Mouse (Mus musculus): ENCODE data around the gene Gm10024.
"Not testable (repeated sequence)": the region's sequence is repeated elsewhere in the genome, so short reads cannot be mapped to it uniquely, and the experiment has no call there.

Gene Gm10024

GRCm38 (mm10) chr10:77729241-77729640 lies 18.0 kb downstream of the Gm10024 start:
- DNase-seq (ENCODE audit: inconsistent age in 2 of 2, low spot score in 1 of 2), result peak; percentile 13 to 46

- no peak for DNase-seq (ENCODE audit: inconsistent age in 2 of 2, low spot score in 1 of 2)
These were observed 24.7 kb downstream of the Gm10024 start for GRCm38 (mm10) chr10:77735928-77736327.

GRCm38 (mm10) chr10:77738929-77739328 lies 27.7 kb downstream of the Gm10024 start:
- DNase-seq (ENCODE audit: inconsistent age in 2 of 2, low spot score in 1 of 2), result no peak

- DNase-seq (ENCODE audit: inconsistent age in 2 of 2, low spot score in 1 of 2), result not testable (repeated sequence)
These were observed 30.8 kb downstream of the Gm10024 start, which contains the start of gene Gm18596 for GRCm38 (mm10) chr10:77741924-77742688. Gene Gm18596, minus strand, starts transcription at chr10:77742638.

- DNase-seq (ENCODE audit: inconsistent age in 2 of 2, low spot score in 1 of 2), result not testable (repeated sequence)
These were observed 39.4 kb downstream of the Gm10024 start for GRCm38 (mm10) chr10:77750686-77751085.

GRCm38 (mm10) chr10:77751254-77751653 lies 40.0 kb downstream of the Gm10024 start, which contains the start of gene Gm9736:
Gene Gm9736, minus strand, starts transcription at chr10:77751354.
- DNase-seq (ENCODE audit: inconsistent age in 2 of 2, low spot score in 1 of 2), result not testable (repeated sequence)

- not testable (repeated sequence) for DNase-seq (ENCODE audit: inconsistent age in 2 of 2, low spot score in 1 of 2)
These were observed 41.1 kb downstream of the Gm10024 start for GRCm38 (mm10) chr10:77752312-77752711.

- DNase-seq (ENCODE audit: inconsistent age in 2 of 2, low spot score in 1 of 2), result no peak
These were observed 42.2 kb downstream of the Gm10024 start for GRCm38 (mm10) chr10:77753448-77753847.

- not testable (repeated sequence) for DNase-seq (ENCODE audit: inconsistent age in 2 of 2, low spot score in 1 of 2)
These were observed 48.3 kb downstream of the Gm10024 start, which contains the start of gene Gm3233 for GRCm38 (mm10) chr10:77759582-77759981. Gene Gm3233, minus strand, starts transcription at chr10:77759682.

Measured in adrenal gland, adult (tissue).